Mouse (Mus musculus) hindbrain, embryonic 16.5 days (tissue): ENCODE data around the gene Sptlc3. TPM values are rescaled to one million over a fixed set of nuclear protein-coding genes. Genes with fewer than 3 reads are reported as not detected.

Experiments
- ATAC-seq: fragments of 200-750 bp; cut with Nextera tagmentation; 2 replicates; pipeline ENCODE4 v1.8.0; 2017; ENCODE audit warnings: moderate TSS enrichment, moderate library complexity
- H3K27ac ChIP-seq: fragments of 300-500 bp; sonication (generic); 2 replicates; pipeline ENCODE4 v1.5.1; 2014; ENCODE audit warnings: low read depth, mild to moderate bottlenecking, control low read depth, low read length, moderate library complexity
- H3K27me3 ChIP-seq: fragments of 300-500 bp; sonication (generic); replicated peaks from 2 replicates; pipeline ENCODE4 v1.6.1; 2014; ENCODE audit warnings: low read length; ENCODE audit not compliant: control insufficient read depth, insufficient read depth
- H3K36me3 ChIP-seq: fragments of 300-500 bp; sonication (generic); 2 replicates; pipeline ENCODE4 v1.6.1; 2014; ENCODE audit warnings: mild to moderate bottlenecking, low read length, moderate library complexity, mixed read lengths; ENCODE audit not compliant: control insufficient read depth, insufficient read depth
- H3K4me1 ChIP-seq: fragments of 300-500 bp; sonication (generic); 2 replicates; pipeline ENCODE4 v1.6.1; 2014; ENCODE audit warnings: low read depth, low read length; ENCODE audit not compliant: control insufficient read depth, insufficient read depth
- H3K4me2 ChIP-seq: fragments of 300-500 bp; sonication (generic); 2 replicates; pipeline ENCODE4 v1.6.1; 2014; ENCODE audit warnings: mild to moderate bottlenecking, low read length, control low read depth, moderate library complexity
- H3K4me3 ChIP-seq: fragments of 300-500 bp; sonication (generic); 2 replicates; pipeline ENCODE4 v1.5.1; 2014; ENCODE audit warnings: mild to moderate bottlenecking, low read length, control low read depth, moderate library complexity
- H3K9ac ChIP-seq: fragments of 300-500 bp; sonication (generic); 2 replicates; pipeline ENCODE4 v1.6.1; 2014; ENCODE audit warnings: low read depth, mild to moderate bottlenecking, control low read depth, low read length, moderate library complexity
- H3K9me3 ChIP-seq: fragments of 300-500 bp; sonication (generic); 2 replicates; pipeline ENCODE4 v1.6.1; 2014; ENCODE audit warnings: mild to moderate bottlenecking, low read length, moderate library complexity; ENCODE audit not compliant: control insufficient read depth
- WGBS: fragments of 180-500 bp; shearing (Covaris S2); extraction: QIAGEN DNeasy Blood & Tissue Kit; methylation state at CpG from one replicate; pipeline ENCODE4 v1.1.7; 2014; 5-methylcytosine and 5-hydroxymethylcytosine counted together
- polyA plus RNA-seq: library from polyadenylated mRNA; unstranded; fragments of >200 nt; fragmentation: Nextera tagmentation; extraction: Ambion mirVana; gene quantifications from 2 replicates; pipeline ENCODE4 v1.2.1, GENCODE M21; 2015

The Sptlc3 gene
- 0.19 and 0.20 TPM in 2 replicates for polyA plus RNA-seq

DNA sequence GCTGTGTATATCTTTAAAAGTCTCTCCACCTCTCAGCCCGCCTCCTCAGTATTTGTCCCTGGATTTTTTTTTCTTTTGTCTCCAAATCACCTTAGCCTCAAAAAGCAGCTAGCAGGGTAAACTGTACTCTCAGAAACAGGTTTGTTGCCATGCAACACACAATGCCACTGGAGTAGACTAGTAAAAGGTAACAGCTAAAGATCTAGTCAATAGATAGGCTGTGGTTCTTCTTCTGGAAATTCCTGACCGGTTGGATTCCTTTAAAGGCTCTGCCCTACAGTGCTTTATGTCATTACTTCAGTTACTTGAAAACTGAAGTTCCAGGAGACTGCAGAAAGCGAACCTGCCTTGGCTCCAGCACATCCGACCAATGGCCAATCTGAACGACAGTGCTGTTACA lies at the start of gene Sptlc3:
Gene Sptlc3, plus strand, starts transcription at position 78 of the 400 bp plus-strand sequence.
- Histone ChIP-seq H3K9ac (no peak within 1 kb of the TSS), H3K4me3 (no peak within 1 kb of the TSS), H3K4me2 (no peak within 1 kb of the TSS), H3K4me1 (no peaks in the 10 kb centered on the region), H3K27ac (no peak within 1 kb of the TSS), H3K27me3 (no peaks in the 10 kb centered on the region), H3K9me3 (no peaks in the 10 kb centered on the region), H3K36me3 (no peaks in the 10 kb centered on the region)
- no peak for ATAC-seq
- 71% methylated on average over 5 of the region's 5 CpGs for WGBS

DNA sequence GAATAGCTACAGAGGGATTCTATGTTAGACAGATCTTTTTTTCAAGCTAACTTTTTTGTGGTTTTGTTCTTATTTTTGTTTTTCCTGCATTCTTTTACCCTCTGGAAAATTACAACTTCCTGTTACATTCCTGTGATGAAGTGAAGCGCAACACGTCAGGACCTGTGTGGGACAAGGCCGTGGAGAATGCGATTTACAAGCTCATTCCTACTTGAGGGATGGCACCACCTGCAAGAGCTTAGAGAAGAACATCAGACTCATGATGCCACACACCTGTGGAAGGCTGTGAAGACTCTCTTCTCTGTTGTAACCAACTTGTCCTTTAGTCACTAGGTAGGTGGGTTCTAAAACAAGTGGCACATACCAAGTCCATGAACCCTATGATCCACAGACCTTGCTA lies 26.0 kb upstream of the Sptlc3 start:
- no peak overlapping the region for H3K4me2 ChIP-seq
- H3K4me3 ChIP-seq = no peak overlapping the region
- no peak overlapping the region for H3K9ac ChIP-seq
- H3K9me3 ChIP-seq = no peaks in the 10 kb centered on the region
- ATAC-seq = no peak
- H3K4me1 ChIP-seq = no peaks in the 10 kb centered on the region
- H3K27ac ChIP-seq = no peak overlapping the region
- no peaks in the 10 kb centered on the region for H3K27me3 ChIP-seq
- WGBS = 74% methylated on average over 4 of the region's 4 CpGs
- no peaks in the 10 kb centered on the region for H3K36me3 ChIP-seq

DNA sequence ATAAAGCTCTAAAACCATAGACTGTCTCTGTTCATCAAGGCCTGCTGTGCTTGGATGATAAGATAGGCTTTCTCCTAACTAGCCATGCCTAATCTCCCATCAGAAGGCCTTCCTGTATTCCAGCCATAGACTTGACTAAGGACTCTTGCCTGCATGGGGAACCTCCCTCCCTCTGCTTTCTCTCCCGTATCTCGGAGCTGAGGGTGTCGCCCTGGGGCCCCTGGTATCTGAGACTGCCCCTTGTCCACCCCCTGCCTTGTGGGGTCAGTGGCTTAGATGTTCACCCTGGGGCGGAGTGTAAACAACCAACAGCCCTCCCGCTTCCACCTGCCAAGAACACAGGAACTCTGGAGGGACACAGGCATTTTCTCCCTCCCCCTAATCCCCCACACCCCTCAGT lies 5.0 kb upstream of the Sptlc3 start:
- Histone ChIP-seq H3K9ac (no peak overlapping the region), H3K27me3 (no peaks in the 10 kb centered on the region), H3K9me3 (no peaks in the 10 kb centered on the region), H3K36me3 (no peaks in the 10 kb centered on the region), H3K27ac (no peak overlapping the region), H3K4me2 (no peak overlapping the region), H3K4me3 (no peak overlapping the region), H3K4me1 (no peaks in the 10 kb centered on the region)
- WGBS = 60% methylated on average over 5 of the region's 5 CpGs
- ATAC-seq = no peak

DNA sequence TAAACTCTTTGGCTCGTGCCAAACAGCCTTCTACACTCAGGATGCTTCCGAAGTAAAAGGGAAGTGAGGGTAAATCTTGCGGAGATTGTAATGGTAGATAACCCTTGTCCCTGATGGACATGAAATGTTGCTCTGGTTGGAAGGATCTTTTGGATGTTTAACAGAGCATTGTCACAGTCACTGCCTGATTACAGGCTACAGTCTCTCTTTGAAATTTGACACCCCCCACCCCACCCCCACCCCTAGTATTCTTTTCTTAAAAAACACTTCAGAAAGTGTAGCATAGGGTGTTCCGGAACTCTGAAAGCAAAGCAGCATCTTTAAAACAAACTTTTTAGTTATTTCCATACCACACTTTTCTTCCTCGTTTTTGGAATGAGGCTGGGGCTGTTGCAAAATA lies 916 bp downstream of the Sptlc3 start:
- H3K27ac ChIP-seq = no peak overlapping the region
- no peak overlapping the region for H3K9ac ChIP-seq
- H3K27me3 ChIP-seq = no peaks in the 10 kb centered on the region
- no peak overlapping the region for H3K4me3 ChIP-seq
- H3K4me1 ChIP-seq = no peaks in the 10 kb centered on the region
- H3K36me3 ChIP-seq = no peaks in the 10 kb centered on the region
- WGBS = 46% methylated on average over 5 of the region's 5 CpGs
- H3K9me3 ChIP-seq = no peaks in the 10 kb centered on the region
- H3K4me2 ChIP-seq = no peak overlapping the region
- no peak for ATAC-seq

DNA sequence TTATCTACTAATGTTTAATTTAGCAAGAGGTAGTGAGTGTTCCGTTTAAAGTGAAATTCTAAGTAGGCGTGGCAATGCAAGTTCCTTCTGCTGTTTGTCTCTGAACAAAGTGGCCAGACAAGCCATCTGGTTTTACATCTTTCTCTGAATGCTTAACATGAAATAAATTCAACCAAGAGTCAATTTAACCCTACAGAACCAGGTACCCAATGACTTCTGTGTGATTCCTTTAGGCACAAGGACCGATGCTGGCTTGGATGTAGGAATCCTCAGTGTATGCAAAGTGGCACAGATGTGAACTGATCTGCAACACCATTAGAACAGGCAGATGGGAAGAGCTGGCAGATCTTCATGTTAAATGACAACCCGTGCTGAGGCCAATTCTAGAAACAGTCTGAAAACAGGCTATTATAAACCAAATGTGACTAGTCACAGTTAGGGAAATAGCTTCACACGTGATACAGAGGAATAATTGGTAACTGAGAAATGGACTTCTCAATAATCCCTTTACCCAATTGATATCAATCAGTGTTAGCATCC lies 68.3 kb downstream of the Sptlc3 start:
- H3K4me3 ChIP-seq = no peak overlapping the region
- no peaks in the 10 kb centered on the region for H3K4me1 ChIP-seq
- no peaks in the 10 kb centered on the region for H3K27me3 ChIP-seq
- H3K9ac ChIP-seq = no peak overlapping the region
- ATAC-seq = no peak
- no peak overlapping the region for H3K4me2 ChIP-seq
- no peaks in the 10 kb centered on the region for H3K9me3 ChIP-seq
- no peaks in the 10 kb centered on the region for H3K36me3 ChIP-seq
- no peak overlapping the region for H3K27ac ChIP-seq
- WGBS = 79% methylated on average over 5 of the region's 5 CpGs

DNA sequence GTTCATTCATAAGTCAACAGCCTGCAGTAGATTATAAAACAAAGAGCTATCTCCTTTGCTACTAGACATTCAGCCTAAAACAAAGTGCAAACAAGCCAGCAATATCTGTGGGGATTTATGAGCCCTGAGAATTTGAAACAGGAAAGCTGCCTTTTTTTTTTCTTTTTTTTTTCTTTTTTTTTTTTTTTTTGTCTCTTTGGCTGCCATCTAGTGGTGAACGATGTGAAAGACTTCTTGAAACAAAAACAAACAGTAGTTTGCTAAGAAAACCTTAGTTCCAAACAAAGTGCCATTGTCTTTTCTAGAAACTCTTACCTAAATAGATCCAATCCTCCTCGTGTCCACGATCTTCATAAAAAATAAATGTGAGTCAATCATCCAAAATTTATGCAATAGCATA lies 85.6 kb downstream of the Sptlc3 start:
- no peak overlapping the region for H3K9ac ChIP-seq
- H3K4me2 ChIP-seq = no peak overlapping the region
- ATAC-seq = no peak
- H3K4me3 ChIP-seq = no peak overlapping the region
- no peaks in the 10 kb centered on the region for H3K27me3 ChIP-seq
- no peaks in the 10 kb centered on the region for H3K9me3 ChIP-seq
- no peaks in the 10 kb centered on the region for H3K4me1 ChIP-seq
- 10% methylated on average over 3 of the region's 3 CpGs for WGBS
- no peak overlapping the region for H3K27ac ChIP-seq
- no peaks in the 10 kb centered on the region for H3K36me3 ChIP-seq

DNA sequence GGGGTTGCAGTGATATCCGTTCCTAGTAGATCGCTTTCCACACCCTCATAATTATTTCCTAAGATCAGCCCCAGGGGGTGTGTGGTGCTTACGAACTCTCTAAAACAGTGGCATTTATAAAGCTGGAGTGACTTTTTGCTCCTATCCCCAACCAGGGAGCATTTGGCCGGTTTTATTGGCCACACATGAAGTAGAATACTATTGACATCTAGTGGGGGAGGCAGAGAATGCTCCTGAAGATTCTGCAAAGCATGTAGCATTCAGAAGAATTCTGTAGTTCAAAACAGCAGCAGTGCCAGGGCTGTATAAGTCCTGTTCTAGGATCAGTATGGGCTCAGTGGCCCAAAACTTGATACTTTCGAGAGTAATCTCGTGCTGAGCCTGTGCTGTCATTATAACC lies 89.1 kb downstream of the Sptlc3 start:
- 66% methylated on average over 6 of the region's 6 CpGs for WGBS
- Histone ChIP-seq H3K9ac (no peak overlapping the region), H3K9me3 (no peaks in the 10 kb centered on the region), H3K4me2 (no peak overlapping the region), H3K27me3 (no peaks in the 10 kb centered on the region), H3K36me3 (no peaks in the 10 kb centered on the region), H3K4me1 (no peaks in the 10 kb centered on the region), H3K27ac (no peak overlapping the region), H3K4me3 (no peak overlapping the region)
- no peak; the same call in 1 of the 2 replicates for ATAC-seq

DNA sequence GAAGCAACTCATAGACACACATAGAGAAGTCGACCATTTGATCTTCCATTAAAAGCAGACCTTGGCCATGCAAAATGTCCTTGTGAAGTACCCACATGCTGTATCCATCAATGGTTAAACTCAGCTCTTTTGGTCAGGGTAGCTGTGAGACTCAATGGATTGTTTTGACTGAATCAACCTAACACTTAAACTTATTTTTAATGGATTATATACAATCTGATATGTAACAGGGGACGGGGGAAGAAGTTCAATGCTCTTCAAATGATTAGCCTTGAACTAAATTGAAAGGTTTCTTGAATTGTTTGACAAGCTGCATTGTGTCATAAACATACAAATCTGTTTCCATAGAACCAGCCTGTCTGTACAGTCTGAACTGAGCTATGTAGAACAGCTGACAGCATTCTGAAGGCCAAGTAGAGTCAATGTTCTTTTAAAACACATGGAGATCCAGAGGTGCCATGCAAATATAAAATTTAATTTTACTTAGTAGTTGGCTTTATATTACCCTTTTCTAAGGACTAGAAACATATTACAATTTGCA lies 94.0 kb downstream of the Sptlc3 start:
- H3K4me3 ChIP-seq = no peak overlapping the region
- H3K27me3 ChIP-seq = no peaks in the 10 kb centered on the region
- H3K9ac ChIP-seq = no peak overlapping the region
- ATAC-seq = no peak
- 90% methylated on average over 2 of the region's 2 CpGs for WGBS
- no peaks in the 10 kb centered on the region for H3K9me3 ChIP-seq
- no peaks in the 10 kb centered on the region for H3K4me1 ChIP-seq
- no peak overlapping the region for H3K27ac ChIP-seq
- H3K4me2 ChIP-seq = no peak overlapping the region
- H3K36me3 ChIP-seq = no peaks in the 10 kb centered on the region

DNA sequence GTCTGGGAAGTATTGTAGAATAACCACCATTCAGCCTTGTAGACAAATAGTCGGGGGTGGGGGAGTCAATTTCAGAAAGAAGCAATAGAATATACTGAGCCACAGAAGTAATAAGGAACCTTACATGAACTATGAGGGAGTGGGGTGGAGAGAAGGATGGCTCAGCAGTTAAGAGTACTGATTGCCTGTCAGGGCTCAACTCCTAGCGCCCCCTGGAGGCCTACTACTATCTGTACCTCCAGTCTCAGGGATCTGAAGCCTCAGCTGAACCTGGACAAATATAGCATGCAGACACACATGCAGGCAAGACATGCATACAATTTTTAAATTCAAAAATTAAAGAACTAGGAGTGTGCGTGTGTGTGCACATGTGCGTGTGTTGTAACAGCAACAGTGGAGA lies 96.2 kb downstream of the Sptlc3 start:
- no peak for ATAC-seq
- WGBS = 39% methylated on average over 4 of the region's 4 CpGs

More for the DNA sequence above, 96.2 kb downstream of the Sptlc3 start:
- no peaks in the 10 kb centered on the region for H3K9me3 ChIP-seq
- H3K4me3 ChIP-seq = no peak overlapping the region
- no peak overlapping the region for H3K9ac ChIP-seq
- H3K27me3 ChIP-seq = no peaks in the 10 kb centered on the region
- no peak overlapping the region for H3K4me2 ChIP-seq
- no peak overlapping the region for H3K27ac ChIP-seq
- H3K36me3 ChIP-seq = no peaks in the 10 kb centered on the region
- H3K4me1 ChIP-seq = no peaks in the 10 kb centered on the region
